Mouse (Mus musculus) forebrain, postnatal 0 days (tissue): Measurements from ENCODE around the gene Pde8b. TPM values are rescaled to one million over a fixed set of nuclear protein-coding genes. Genes with fewer than 3 reads are reported as not detected.
A peak's percentile ranks its signal among the peaks of the same experiment; 100 is the strongest.

Source experiments
- ATAC-seq: fragments of 200-750 bp; cut with Nextera tagmentation; 2 replicates; pipeline ENCODE4 v1.8.0; 2017; ENCODE audit warnings: mild to moderate bottlenecking, moderate library complexity
- DNase-seq: peaks from one replicate; pipeline ENCODE4 v3.0.0-alpha.2; 2015
- H3K27ac ChIP-seq: fragments of 300-500 bp; sonication (generic); 2 replicates; pipeline ENCODE4 v1.5.1; 2014; ENCODE audit warnings: low read depth, mild to moderate bottlenecking, antibody characterized with exemption, low read length, moderate library complexity, mixed read lengths
- H3K27me3 ChIP-seq: fragments of 300-500 bp; sonication (generic); 2 replicates; pipeline ENCODE4 v1.6.1; 2014; ENCODE audit warnings: mild to moderate bottlenecking, low read length, mixed read lengths; ENCODE audit not compliant: insufficient read depth
- H3K36me3 ChIP-seq: fragments of 300-500 bp; sonication (generic); 2 replicates; pipeline ENCODE4 v1.6.1; 2014; ENCODE audit warnings: mild to moderate bottlenecking, moderate library complexity; ENCODE audit not compliant: insufficient read depth
- H3K4me1 ChIP-seq: fragments of 300-500 bp; sonication (generic); 2 replicates; pipeline ENCODE4 v1.6.1; 2014; ENCODE audit warnings: antibody characterized with exemption; ENCODE audit not compliant: insufficient read depth
- H3K4me2 ChIP-seq: fragments of 300-500 bp; sonication (generic); 2 replicates; pipeline ENCODE4 v1.6.1; 2014; ENCODE audit warnings: low read depth, mild to moderate bottlenecking, moderate library complexity
- H3K4me3 ChIP-seq: fragments of 300-500 bp; sonication (generic); 2 replicates; pipeline ENCODE4 v1.5.1; 2014; ENCODE audit warnings: low read depth, low read length, mixed read lengths
- H3K9ac ChIP-seq: fragments of 300-500 bp; sonication (generic); 2 replicates; pipeline ENCODE4 v1.6.1; 2014; ENCODE audit warnings: mild to moderate bottlenecking
- H3K9me3 ChIP-seq: fragments of 300-500 bp; sonication (generic); 2 replicates; pipeline ENCODE4 v1.6.1; 2016; ENCODE audit warnings: low read length
- CTCF ChIP-seq: sonication (generic); IDR thresholded peaks from 2 replicates; pipeline ENCODE4 v1.5.1; 2016; ENCODE audit warnings: antibody characterized with exemption, control low read depth, low read depth
- WGBS: fragments of 180-500 bp; shearing (Covaris S2); extraction: QIAGEN DNeasy Blood & Tissue Kit; methylation state at CpG from one replicate; pipeline ENCODE4 v1.1.7; 2014; 5-methylcytosine and 5-hydroxymethylcytosine counted together
- polyA plus RNA-seq: library from polyadenylated mRNA; unstranded; fragments of >200 nt; fragmentation: Nextera tagmentation; extraction: Ambion mirVana; gene quantifications from 2 replicates; pipeline ENCODE4 v1.2.1, GENCODE M21; 2015
- total RNA-seq: library from RNA; depleted of rRNA; stranded (reverse); fragments of >200 nt; gene quantifications from 2 replicates; pipeline ENCODE4 v1.2.3, GENCODE M21; 2014; rRNA removed

The Pde8b gene
- total and polyA plus RNA-seq, 2 experiments from 2014 or later: 6.5 to 21.1 TPM

- WGBS: 76% methylated on average over 5 of the region's 5 CpGs
- no peak overlapping the region for H3K27ac ChIP-seq
- H3K36me3 ChIP-seq: no peaks in the 10 kb centered on the region
- no peak for TF ChIP-seq CTCF
- H3K9ac ChIP-seq: no peak overlapping the region
- H3K27me3 ChIP-seq: no peaks in the 10 kb centered on the region
- H3K4me1 ChIP-seq: no peaks in the 10 kb centered on the region
- H3K9me3 ChIP-seq: no peaks in the 10 kb centered on the region
- ATAC-seq (no peak), DNase-seq (no peak)
- H3K4me2 ChIP-seq: no peak overlapping the region
- no peak overlapping the region for H3K4me3 ChIP-seq
Measured at GRCm38 (mm10) chr13:94990516-94990915, 259.6 kb downstream of the Pde8b start.

GRCm38 (mm10) chr13:94979081-94979480 lies 271.1 kb downstream of the Pde8b start:
- H3K9ac ChIP-seq: no peak overlapping the region
- no peak overlapping the region for H3K4me3 ChIP-seq
- H3K27me3 ChIP-seq: no peaks in the 10 kb centered on the region
- H3K36me3 ChIP-seq: peaks cover 11% of the 10 kb centered on the region; the same call in 1 of the 2 replicates
- no peak for TF ChIP-seq CTCF
- ATAC-seq (no peak), DNase-seq (no peak)
- no peak overlapping the region for H3K27ac ChIP-seq
- no peaks in the 10 kb centered on the region for H3K9me3 ChIP-seq
- WGBS: 35% methylated on average over 7 of the region's 7 CpGs
- H3K4me1 ChIP-seq: peaks cover 4% of the 10 kb centered on the region; the same call in 1 of the 2 replicates
- H3K4me2 ChIP-seq: no peak overlapping the region

- Histone ChIP-seq H3K27ac (peak within 1 kb of the TSS; percentile 96), H3K9me3 (no peaks in the 10 kb centered on the region), H3K27me3 (no peaks in the 10 kb centered on the region), H3K4me3 (peak within 1 kb of the TSS; percentile 73), H3K4me2 (peak within 1 kb of the TSS; percentile 44), H3K4me1 (peaks cover 4% of the 10 kb centered on the region; the same call in 1 of the 2 replicates), H3K36me3 (peaks cover 6% of the 10 kb centered on the region; the same call in 1 of the 2 replicates), H3K9ac (peak within 1 kb of the TSS; percentile 91)
- peak; percentile 96 for DNase-seq
- peak; percentile 98 for ATAC-seq
- WGBS: 2% methylated on average over 67 of the region's 68 CpGs
- peak; percentile 96 for TF ChIP-seq CTCF
Measured at GRCm38 (mm10) chr13:94976219-94977186, 273.6 kb downstream of the Pde8b start, which contains the start of gene Wdr41. TSS of gene Wdr41 (plus strand) at chr13:94976344.

DNA sequence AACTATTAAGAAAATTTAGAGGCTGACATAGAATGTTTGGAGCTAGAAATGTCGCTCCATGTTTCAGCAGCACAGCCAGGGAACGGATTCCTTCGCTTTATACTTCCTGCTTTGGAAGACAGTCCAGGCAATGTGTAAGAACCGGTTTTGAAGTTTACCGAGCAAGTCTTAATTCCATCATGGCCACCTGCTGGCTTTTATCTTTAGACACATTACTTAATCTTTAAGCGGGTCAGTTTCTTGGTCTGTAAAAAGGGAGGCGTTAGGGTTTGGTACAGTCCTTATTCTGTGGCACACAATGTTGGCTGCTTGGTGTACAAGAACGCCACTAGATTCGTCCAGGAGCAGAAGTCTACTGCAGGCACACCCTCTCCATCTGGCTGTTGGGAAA lies 274.3 kb downstream of the Pde8b start:
- DNase-seq (no peak), ATAC-seq (no peak; the same call in 1 of the 2 replicates)
- H3K27me3 ChIP-seq: no peaks in the 10 kb centered on the region
- H3K9ac ChIP-seq: no peak overlapping the region
- peak overlapping the region; percentile 73 for H3K4me3 ChIP-seq
- H3K4me1 ChIP-seq: peaks cover 4% of the 10 kb centered on the region; the same call in 1 of the 2 replicates
- TF ChIP-seq CTCF: no peak
- 17% methylated on average over 9 of the region's 9 CpGs for WGBS
- H3K9me3 ChIP-seq: no peaks in the 10 kb centered on the region
- peak overlapping the region; percentile 96 for H3K27ac ChIP-seq
- no peaks in the 10 kb centered on the region for H3K36me3 ChIP-seq
- H3K4me2 ChIP-seq: peak overlapping the region; percentile 44

Other genes with a start within 250 kb of the Pde8b start
- gene Zbed3, start 73.3 kb upstream of the Pde8b start, total RNA-seq: 11.1 and 15.8 TPM in 2 replicates
- 30.8 and 31.4 TPM in 2 replicates for gene Zbed3, start 73.3 kb upstream of the Pde8b start, polyA plus RNA-seq
- gene Aggf1, start 125.0 kb upstream of the Pde8b start, total RNA-seq: 34.3 and 36.5 TPM in 2 replicates
- 31.0 and 32.8 TPM in 2 replicates for gene Aggf1, start 125.0 kb upstream of the Pde8b start, polyA plus RNA-seq
- gene Crhbp, start 194.6 kb upstream of the Pde8b start, total RNA-seq: 4.5 and 4.6 TPM in 2 replicates
- 5.1 and 5.5 TPM in 2 replicates for gene Crhbp, start 194.6 kb upstream of the Pde8b start, polyA plus RNA-seq
- not detected in 2 replicates for gene S100z, start 228.4 kb upstream of the Pde8b start, total RNA-seq
- gene S100z, start 228.4 kb upstream of the Pde8b start, polyA plus RNA-seq: not detected in 2 replicates